Mouse (Mus musculus): Measurements from ENCODE around the gene Mgam. TPM values are rescaled to one million over a fixed set of nuclear protein-coding genes. Genes with fewer than 3 reads are reported as not detected.

The Mgam gene
- polyA plus RNA-seq, 1 experiment = 0.10 TPM

DNA sequence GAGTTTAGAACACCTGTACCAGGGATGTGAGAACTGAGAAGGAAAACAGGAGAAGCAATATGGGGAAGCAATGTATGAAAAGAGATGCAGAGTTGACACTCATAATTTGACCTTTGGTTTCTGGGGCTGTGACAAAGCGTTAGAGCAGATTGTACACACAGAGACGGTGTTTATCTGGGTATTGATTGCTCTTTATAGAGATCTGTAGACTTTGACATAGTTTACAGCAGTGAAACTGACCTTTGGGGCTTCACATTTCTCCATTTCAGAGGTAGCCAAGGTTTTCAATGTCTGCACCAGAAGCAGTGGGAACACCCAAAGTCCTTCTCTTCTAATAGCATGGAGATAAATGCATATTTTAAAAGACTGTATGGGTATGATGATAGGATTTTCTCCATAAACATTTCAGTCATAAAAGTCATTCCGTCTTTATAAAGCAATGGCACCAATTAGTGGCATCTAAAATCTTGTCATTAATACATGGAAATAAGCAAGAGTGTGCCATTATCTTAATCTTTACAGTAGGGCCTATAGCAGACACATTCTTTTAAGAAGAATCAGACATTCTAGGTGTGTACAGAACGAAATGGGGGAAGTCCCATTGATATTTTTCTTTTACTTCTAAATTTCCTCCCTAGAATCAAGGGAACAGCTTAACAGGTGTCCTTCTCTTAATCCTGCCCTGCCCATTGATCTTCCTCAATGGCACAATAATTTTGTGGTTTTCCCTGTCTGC is 166.6 kb downstream of the Mgam start:
- no peak overlapping the region for H3K4me3 ChIP-seq (replicated peaks)
- H3K4me1 ChIP-seq (ENCODE audit: control insufficient read depth) = no peaks in the 10 kb centered on the region
- no peaks in the 10 kb centered on the region for H3K27me3 ChIP-seq (ENCODE audit: control insufficient read depth)
- no peaks in the 10 kb centered on the region for H3K9me3 ChIP-seq (ENCODE audit: control insufficient read depth, low read length)
- no peaks in the 10 kb centered on the region for H3K36me3 ChIP-seq (ENCODE audit: control insufficient read depth)
- TF ChIP-seq GATA1 (IDR thresholded peaks at IDR 0.05; ENCODE audit: low read length) (no peak), TAL1 (IDR thresholded peaks at IDR 0.05; ENCODE audit: low read length) (no peak)

DNA sequence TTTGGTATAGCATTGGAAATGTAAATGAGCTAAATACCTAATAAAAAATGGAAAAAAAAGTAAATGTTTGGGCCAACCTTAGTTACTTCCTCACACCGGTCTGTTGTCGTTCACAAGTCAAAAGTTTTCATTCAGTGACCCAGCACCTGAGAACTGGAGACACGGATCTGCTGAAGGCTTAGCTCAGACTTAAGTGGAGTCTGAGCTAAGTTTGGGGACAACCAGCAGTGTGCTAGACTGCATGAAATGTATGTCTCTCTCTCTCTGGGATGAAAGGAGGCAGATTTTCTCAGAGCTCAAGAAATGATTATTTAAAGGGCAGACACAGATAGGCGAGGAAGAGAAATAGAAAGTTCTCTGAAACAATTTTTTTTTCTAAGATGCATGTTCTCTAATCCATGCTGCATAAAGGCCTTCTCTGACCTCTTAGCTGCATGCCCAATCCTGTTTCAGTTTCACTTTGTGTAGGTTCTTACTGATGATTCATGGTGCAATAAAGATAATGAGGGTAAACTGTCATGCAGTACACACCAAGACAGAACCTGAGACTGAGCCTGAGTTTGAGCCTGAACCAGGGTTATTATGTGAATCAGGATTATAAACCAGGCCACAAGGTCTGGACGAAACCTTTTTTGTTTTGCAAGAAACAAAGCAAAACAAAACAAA is 189.7 kb downstream of the Mgam start:
- H3K4me3 ChIP-seq (replicated peaks) = no peak overlapping the region

More for the DNA sequence above, 189.7 kb downstream of the Mgam start:
- H3K4me1 ChIP-seq (ENCODE audit: control insufficient read depth) = no peaks in the 10 kb centered on the region
- TF ChIP-seq TAL1 (IDR thresholded peaks at IDR 0.05; ENCODE audit: low read length) (no peak), GATA1 (IDR thresholded peaks at IDR 0.05; ENCODE audit: low read length) (no peak)
- no peaks in the 10 kb centered on the region for H3K27me3 ChIP-seq (ENCODE audit: control insufficient read depth)
- no peaks in the 10 kb centered on the region for H3K36me3 ChIP-seq (ENCODE audit: control insufficient read depth)
- H3K9me3 ChIP-seq (ENCODE audit: control insufficient read depth, low read length) = no peaks in the 10 kb centered on the region

Other genes starting within 250 kb of the Mgam start
- not detected in 2 replicates for gene E330009J07Rik, start 192.7 kb upstream of the Mgam start, polyA plus RNA-seq (2012)
- gene Wee2, start 189.7 kb upstream of the Mgam start, polyA plus RNA-seq (2012) = not detected in 2 replicates
- gene Ssbp1, start 157.5 kb upstream of the Mgam start, polyA plus RNA-seq (2012) = 0.52 and 0.59 TPM in 2 replicates
- gene Tas2r137, start 137.6 kb upstream of the Mgam start, polyA plus RNA-seq (2012) = not detected in 2 replicates
- gene Tas2r108, start 135.3 kb upstream of the Mgam start, polyA plus RNA-seq (2012) = not detected in 2 replicates
- gene Prss37, start 109.3 kb upstream of the Mgam start, polyA plus RNA-seq (2012) = not detected in 2 replicates
- not detected in 2 replicates for gene Olfr461, start 73.8 kb upstream of the Mgam start, polyA plus RNA-seq (2012)
- not detected in 2 replicates for gene Olfr460, start 59.3 kb upstream of the Mgam start, polyA plus RNA-seq (2012)
- not detected in 2 replicates for gene Clec5a, start 43.0 kb upstream of the Mgam start, polyA plus RNA-seq (2012)
- gene Tas2r138, start 15.5 kb upstream of the Mgam start, polyA plus RNA-seq (2012) = not detected in 2 replicates

Measured in erythroblast, embryonic 14.5 days (primary cell).